Mouse (Mus musculus): Measurements from ENCODE around the gene Nrxn1. TPM values are rescaled to one million over a fixed set of nuclear protein-coding genes. Genes with fewer than 3 reads are reported as not detected.

Nrxn1 gene
- polyA plus RNA-seq, 1 experiment from 2014 or later: 1.7 TPM

- ATAC-seq (replicated peaks; ENCODE audit: low FRiP score, low read depth): no peak
- H3K9ac ChIP-seq (ENCODE audit: low read depth, low read length): no peak overlapping the region
These were observed 285.7 kb downstream of the Nrxn1 start for GRCm38 (mm10) chr17:90807199-90807598.

GRCm38 (mm10) chr17:90798689-90799088 is 294.2 kb downstream of the Nrxn1 start:
- ATAC-seq (replicated peaks; ENCODE audit: low FRiP score, low read depth): no peak
- Histone ChIP-seq H3K9ac (ENCODE audit: low read depth, low read length) (no peak overlapping the region), H3K36me3 (ENCODE audit: insufficient read depth, low read length) (no peaks in the 10 kb centered on the region), H3K27ac (no peak overlapping the region), H3K4me1 (replicated peaks; ENCODE audit: insufficient read depth, low read length) (no peaks in the 10 kb centered on the region), H3K27me3 (ENCODE audit: insufficient read depth, low read length) (no peaks in the 10 kb centered on the region), H3K9me3 (replicated peaks; ENCODE audit: low read length) (no peaks in the 10 kb centered on the region), H3K4me3 (replicated peaks; ENCODE audit: low read depth, low read length) (no peak overlapping the region), H3K4me2 (ENCODE audit: low read length) (no peak overlapping the region)
- no peak for DNase-seq (ENCODE audit: low spot score)
- TF ChIP-seq CTCF (IDR thresholded peaks at IDR 0.05; ENCODE audit: low read depth): no peak
- WGBS: 77% methylated on average over 2 of the region's 2 CpGs

More at GRCm38 (mm10) chr17:90807199-90807598, 285.7 kb downstream of the Nrxn1 start:
- no peak overlapping the region for H3K4me2 ChIP-seq (ENCODE audit: low read length)
- no peak overlapping the region for H3K27ac ChIP-seq
- TF ChIP-seq CTCF (IDR thresholded peaks at IDR 0.05; ENCODE audit: low read depth): no peak
- DNase-seq (ENCODE audit: low spot score): no peak
- no peak overlapping the region for H3K4me3 ChIP-seq (replicated peaks; ENCODE audit: low read depth, low read length)
- H3K27me3 ChIP-seq (ENCODE audit: insufficient read depth, low read length): no peaks in the 10 kb centered on the region
- no peaks in the 10 kb centered on the region for H3K9me3 ChIP-seq (replicated peaks; ENCODE audit: low read length)
- no peaks in the 10 kb centered on the region for H3K36me3 ChIP-seq (ENCODE audit: insufficient read depth, low read length)
- H3K4me1 ChIP-seq (replicated peaks; ENCODE audit: insufficient read depth, low read length): no peaks in the 10 kb centered on the region

- Histone ChIP-seq H3K27me3 (ENCODE audit: insufficient read depth, low read length) (no peaks in the 10 kb centered on the region), H3K36me3 (ENCODE audit: insufficient read depth, low read length) (no peaks in the 10 kb centered on the region), H3K4me1 (replicated peaks; ENCODE audit: insufficient read depth, low read length) (no peaks in the 10 kb centered on the region), H3K4me2 (ENCODE audit: low read length) (no peak overlapping the region), H3K4me3 (replicated peaks; ENCODE audit: low read depth, low read length) (no peak overlapping the region), H3K9ac (ENCODE audit: low read depth, low read length) (no peak overlapping the region), H3K27ac (no peak overlapping the region), H3K9me3 (replicated peaks; ENCODE audit: low read length) (no peaks in the 10 kb centered on the region)
- DNase-seq (ENCODE audit: low spot score) (no peak), ATAC-seq (replicated peaks; ENCODE audit: low FRiP score, low read depth) (no peak)
- WGBS: 83% methylated on average over 2 of the region's 2 CpGs
- TF ChIP-seq CTCF (IDR thresholded peaks at IDR 0.05; ENCODE audit: low read depth): no peak
These were observed 295.1 kb downstream of the Nrxn1 start for GRCm38 (mm10) chr17:90797659-90798288.

GRCm38 (mm10) chr17:90796974-90797373 is 295.9 kb downstream of the Nrxn1 start:
- Histone ChIP-seq H3K36me3 (ENCODE audit: insufficient read depth, low read length) (no peaks in the 10 kb centered on the region), H3K9ac (ENCODE audit: low read depth, low read length) (no peak overlapping the region), H3K4me2 (ENCODE audit: low read length) (no peak overlapping the region), H3K4me3 (replicated peaks; ENCODE audit: low read depth, low read length) (no peak overlapping the region), H3K27me3 (ENCODE audit: insufficient read depth, low read length) (no peaks in the 10 kb centered on the region), H3K9me3 (replicated peaks; ENCODE audit: low read length) (no peaks in the 10 kb centered on the region), H3K27ac (no peak overlapping the region), H3K4me1 (replicated peaks; ENCODE audit: insufficient read depth, low read length) (no peaks in the 10 kb centered on the region)
- DNase-seq (ENCODE audit: low spot score) (no peak), ATAC-seq (replicated peaks; ENCODE audit: low FRiP score, low read depth) (no peak)
- TF ChIP-seq CTCF (IDR thresholded peaks at IDR 0.05; ENCODE audit: low read depth): no peak
- WGBS: 77% methylated on average over 2 of the region's 2 CpGs

- H3K9ac ChIP-seq (ENCODE audit: low read depth, low read length): no peak overlapping the region
- WGBS: 90% methylated on average over 3 of the region's 3 CpGs
These were observed 304.3 kb downstream of the Nrxn1 start for GRCm38 (mm10) chr17:90788491-90789127.

GRCm38 (mm10) chr17:90788040-90788439 is 304.8 kb downstream of the Nrxn1 start:
- no peaks in the 10 kb centered on the region for H3K4me1 ChIP-seq (replicated peaks; ENCODE audit: insufficient read depth, low read length)
- no peak for DNase-seq (ENCODE audit: low spot score)
- no peak overlapping the region for H3K4me2 ChIP-seq (ENCODE audit: low read length)
- no peak for TF ChIP-seq CTCF (IDR thresholded peaks at IDR 0.05; ENCODE audit: low read depth)
- no peaks in the 10 kb centered on the region for H3K36me3 ChIP-seq (ENCODE audit: insufficient read depth, low read length)
- no peak overlapping the region for H3K9ac ChIP-seq (ENCODE audit: low read depth, low read length)
- H3K27ac ChIP-seq: no peak overlapping the region
- no peaks in the 10 kb centered on the region for H3K27me3 ChIP-seq (ENCODE audit: insufficient read depth, low read length)
- no peak overlapping the region for H3K4me3 ChIP-seq (replicated peaks; ENCODE audit: low read depth, low read length)
- ATAC-seq (replicated peaks; ENCODE audit: low FRiP score, low read depth): no peak
- no peaks in the 10 kb centered on the region for H3K9me3 ChIP-seq (replicated peaks; ENCODE audit: low read length)
- 48% methylated on average over 1 of the region's 1 CpGs for WGBS

More at GRCm38 (mm10) chr17:90788491-90789127, 304.3 kb downstream of the Nrxn1 start:
- Histone ChIP-seq H3K27ac (no peak overlapping the region), H3K9me3 (replicated peaks; ENCODE audit: low read length) (no peaks in the 10 kb centered on the region), H3K36me3 (ENCODE audit: insufficient read depth, low read length) (no peaks in the 10 kb centered on the region), H3K4me3 (replicated peaks; ENCODE audit: low read depth, low read length) (no peak overlapping the region), H3K27me3 (ENCODE audit: insufficient read depth, low read length) (no peaks in the 10 kb centered on the region), H3K4me2 (ENCODE audit: low read length) (no peak overlapping the region), H3K4me1 (replicated peaks; ENCODE audit: insufficient read depth, low read length) (no peaks in the 10 kb centered on the region)
- ATAC-seq (replicated peaks; ENCODE audit: low FRiP score, low read depth): no peak
- TF ChIP-seq CTCF (IDR thresholded peaks at IDR 0.05; ENCODE audit: low read depth): no peak
- no peak for DNase-seq (ENCODE audit: low spot score)
